In the genomic region with DNA sequence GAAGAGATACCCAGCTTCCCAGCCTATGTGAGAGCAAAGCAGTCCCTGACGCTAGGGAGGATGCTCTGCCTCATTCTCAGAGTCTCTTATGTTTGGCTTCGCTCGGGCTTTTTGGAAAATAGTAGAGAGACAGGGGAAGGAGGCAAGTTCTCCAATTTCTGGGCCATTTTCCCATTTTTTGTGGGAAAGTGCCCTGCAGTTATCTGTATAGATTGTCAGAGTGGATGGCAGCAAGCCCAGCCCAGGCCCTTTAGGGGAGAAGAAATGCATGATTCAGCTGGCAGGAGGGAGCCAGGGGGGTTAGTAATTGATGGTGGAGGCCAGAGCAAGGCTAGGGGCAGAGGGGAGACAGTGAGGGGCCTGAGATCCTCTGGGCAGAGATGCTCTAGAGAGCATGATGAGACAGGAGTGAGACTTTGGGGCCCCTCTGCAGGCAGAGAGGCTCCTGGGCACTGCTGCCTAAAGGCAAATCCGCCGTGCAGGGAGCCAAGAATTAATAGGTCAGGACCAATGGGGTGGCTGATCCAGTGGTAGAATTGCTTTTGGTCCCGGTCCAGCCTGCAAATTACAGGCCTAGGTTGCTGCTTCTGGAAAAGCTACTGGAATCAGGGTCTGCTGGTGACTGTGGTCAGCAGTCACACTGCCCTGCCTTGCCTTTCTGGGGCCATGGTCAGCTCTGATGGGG, we compare ENCODE assay signal across 13 mouse cellular contexts. TPM values are rescaled to one million over a fixed set of nuclear protein-coding genes. Genes with fewer than 3 reads are reported as not detected.
A peak's percentile ranks its signal among the peaks of the same experiment; 100 is the strongest.
DNase-seq lines count a peak whose midpoint lies in the region; ATAC-seq lines count a peak whose summit lies in the region.
"Had no signal": no experiment of that assay in that cellular context is flagged by ENCODE, and none has a peak within 500 bp of the region (broad histone marks: within the 10 kb centered on the region; RNA-seq: fewer than 3 reads in every experiment).

No protein-coding gene starts in this region.

- no peak overlapping the region; the same call in 1 of the 2 replicates for H3K9ac ChIP-seq in lung, embryonic 16.5 days (ENCODE audit: low read length)
- H3K9ac ChIP-seq: kidney, embryonic 15.5 days; liver, embryonic 14.5 days had no signal

- DNase-seq in cerebellum, postnatal 10 days, result peak; percentile 40 to 47
- no peak for DNase-seq in lung, postnatal 10 days
- peak; percentile 69 for DNase-seq in brain, adult 2 months (ENCODE audit: low read depth, low spot score)
- DNase-seq in limb, embryonic 10.5 days (ENCODE audit: low spot score), result no peak
- no peak for DNase-seq in thymus, postnatal 25 days
- DNase-seq in spleen, postnatal 14 days (ENCODE audit: low spot score in 2 of 2), result no peak
- DNase-seq: gastrocnemius, postnatal 14 days; heart, postnatal 10 days; layer of hippocampus, postnatal 36 days had no signal

- no peaks in the 10 kb centered on the region for H3K9me3 ChIP-seq in lung, embryonic 16.5 days (ENCODE audit: control insufficient read depth, low read length)
- no peaks in the 10 kb centered on the region for H3K9me3 ChIP-seq in limb, embryonic 10.5 days (replicated peaks)
- H3K9me3 ChIP-seq: kidney, embryonic 15.5 days had no signal

- 53% methylated on average over 6 of the region's 6 CpGs for WGBS in lung, embryonic 16.5 days
- WGBS in limb, embryonic 10.5 days, result 84% methylated on average over 6 of the region's 6 CpGs

- H3K4me2 ChIP-seq in lung, embryonic 16.5 days (ENCODE audit: low read depth, low read length), result no peak overlapping the region
- H3K4me2 ChIP-seq: kidney, embryonic 15.5 days had no signal

- no peak overlapping the region for H3K4me3 ChIP-seq in lung, embryonic 16.5 days (ENCODE audit: low read length)
- H3K4me3 ChIP-seq in limb, embryonic 10.5 days, result no peak overlapping the region
- H3K4me3 ChIP-seq: kidney, embryonic 15.5 days had no signal

- H3K27ac ChIP-seq in lung, embryonic 16.5 days (ENCODE audit: low read length), result no peak overlapping the region
- H3K27ac ChIP-seq in limb, embryonic 10.5 days, result peak overlapping the region; percentile 71
- H3K27ac ChIP-seq: kidney, embryonic 15.5 days; liver, embryonic 14.5 days had no signal

- H3K27me3 ChIP-seq in lung, embryonic 16.5 days (ENCODE audit: control insufficient read depth, insufficient read depth, low read depth, low read length), result no peaks in the 10 kb centered on the region
- no peaks in the 10 kb centered on the region for H3K27me3 ChIP-seq in limb, embryonic 10.5 days (ENCODE audit: low read depth, poor library complexity, severe bottlenecking)
- H3K27me3 ChIP-seq: kidney, embryonic 15.5 days had no signal

- no peak for ATAC-seq in cerebellum, adult (ENCODE audit: insufficient number of reproducible peaks, low FRiP score, low TSS enrichment)
- ATAC-seq in lung, embryonic 16.5 days (ENCODE audit: low read depth), result peak; percentile 20; the same call in 1 of the 2 replicates

- H3K4me1 ChIP-seq in lung, embryonic 16.5 days (replicated peaks; ENCODE audit: control insufficient read depth, insufficient read depth, low read length), result peaks cover 6% of the 10 kb centered on the region
- peaks cover 44% of the 10 kb centered on the region for H3K4me1 ChIP-seq in limb, embryonic 10.5 days

- no peaks in the 10 kb centered on the region for H3K36me3 ChIP-seq in lung, embryonic 16.5 days (ENCODE audit: control insufficient read depth, insufficient read depth, low read length)
- no peaks in the 10 kb centered on the region for H3K36me3 ChIP-seq in limb, embryonic 10.5 days
- H3K36me3 ChIP-seq: kidney, embryonic 15.5 days had no signal

RNA-seq across cellular contexts. Expression of a gene that starts 31.8 kb away (rescaled TPM):
- polyA plus RNA-seq in lung, embryonic 16.5 days (2015; fragmentation: Nextera tagmentation; extraction: Ambion mirVana), result 0.53 and 0.73 TPM in 2 replicates
- 0.45 and 2.2 TPM in 2 replicates for polyA plus RNA-seq in limb, embryonic 10.5 days (2016; fragmentation: Nextera tagmentation; extraction: Ambion mirVana)

Comparison
In these comparisons a context has a peak if more than half of its experiments do, and no peak if none do; other contexts are left out.
1. DNase-seq: peak in cerebellum, postnatal 10 days (2 of 2) and brain, adult 2 months (single experiment); none in lung, postnatal 10 days (single experiment), limb, embryonic 10.5 days (single experiment), thymus, postnatal 25 days (single experiment) and spleen, postnatal 14 days (0 of 2).